Mouse (Mus musculus): ENCODE measurements at regions not wholly inside any gene's neighbourhood (a gene's known extent, or its start where the extent isn't known, plus 50 kb on each side); places are given as distances from the start of the nearest gene placed in this dataset.

DNA sequence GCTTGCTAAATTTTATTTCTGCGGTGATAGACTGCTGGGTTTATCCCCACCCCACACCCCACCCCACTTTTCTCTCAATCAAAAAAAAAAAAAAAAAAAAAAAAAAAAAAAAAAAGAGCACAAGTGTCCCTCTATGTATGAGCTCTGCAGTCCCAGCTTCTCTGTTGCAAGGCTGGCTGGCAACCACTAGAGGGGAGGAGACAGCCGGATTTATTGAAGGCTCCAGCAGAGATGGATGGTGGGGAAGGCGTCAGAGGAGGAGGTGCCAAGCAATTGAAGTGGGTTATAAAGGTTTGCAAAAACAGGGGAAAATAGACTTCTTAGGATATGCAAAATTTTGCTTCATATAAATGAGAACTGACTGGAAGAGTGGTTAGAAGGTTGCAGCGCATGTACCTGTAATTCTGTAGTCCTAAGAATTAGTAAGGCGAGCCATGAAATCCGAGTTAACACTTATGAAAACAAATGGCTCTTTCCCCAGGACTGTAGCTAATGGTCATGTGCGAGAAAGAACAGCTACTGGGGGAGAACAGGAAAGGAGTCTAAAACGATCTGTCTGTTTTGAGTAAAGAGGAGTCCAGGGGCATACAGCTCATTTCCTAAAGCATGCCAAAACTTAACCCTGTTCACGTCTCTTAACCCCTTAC is 885.1 kb upstream of the Pou3f3 start:
- 15% methylated on average over 9 of the region's 9 CpGs for WGBS
- peak; percentile 76 for ATAC-seq (replicated peaks; ENCODE audit: low FRiP score)

DNA sequence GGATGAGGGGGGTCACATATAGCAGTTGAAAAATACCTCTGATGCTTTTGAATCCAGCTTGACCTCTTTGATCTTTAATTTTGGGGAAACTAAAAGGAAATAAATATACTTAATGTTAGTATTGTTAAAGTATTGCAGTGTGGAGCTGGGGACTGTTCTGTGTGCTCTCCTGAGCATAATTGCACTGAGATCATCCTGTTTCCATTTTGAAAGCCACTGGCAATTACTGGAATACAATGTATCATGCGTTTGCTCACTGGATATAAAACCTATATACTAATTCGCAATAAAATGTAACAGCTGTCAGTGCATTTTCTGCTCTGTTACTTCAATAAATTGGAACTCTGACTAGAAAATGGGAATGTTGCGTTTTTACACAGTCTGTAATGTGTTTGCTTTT is 884.4 kb upstream of the Pou3f3 start:
- Histone ChIP-seq H3K4me2 (ENCODE audit: low read depth, low read length, severe bottlenecking) (no peak overlapping the region), H3K4me1 (replicated peaks; ENCODE audit: control insufficient read depth, insufficient read depth, low read length) (peaks cover 9% of the 10 kb centered on the region; the same call in 1 of the 2 replicates), H3K4me3 (ENCODE audit: low read depth, low read length) (no peak overlapping the region), H3K27me3 (ENCODE audit: control insufficient read depth, insufficient read depth, low read length) (no peaks in the 10 kb centered on the region), H3K36me3 (ENCODE audit: control insufficient read depth, insufficient read depth, low read length) (no peaks in the 10 kb centered on the region), H3K27ac (ENCODE audit: low read depth, low read length) (peak overlapping the region; percentile 74; the same call in 1 of the 2 replicates), H3K9me3 (ENCODE audit: control insufficient read depth, low read length) (no peaks in the 10 kb centered on the region), H3K9ac (ENCODE audit: low read length) (no peak overlapping the region)
- WGBS: 63% methylated on average over 3 of the region's 3 CpGs
- DNase-seq (ENCODE audit: low spot score) (no peak), ATAC-seq (replicated peaks; ENCODE audit: low FRiP score) (no peak)

More for the DNA sequence above, 885.1 kb upstream of the Pou3f3 start:
- H3K36me3 ChIP-seq (ENCODE audit: control insufficient read depth, insufficient read depth, low read length): no peaks in the 10 kb centered on the region
- no peaks in the 10 kb centered on the region for H3K27me3 ChIP-seq (ENCODE audit: control insufficient read depth, insufficient read depth, low read length)
- peak overlapping the region; percentile 74; the same call in 1 of the 2 replicates for H3K27ac ChIP-seq (ENCODE audit: low read depth, low read length)
- peak overlapping the region; percentile 33; the same call in 1 of the 2 replicates for H3K4me2 ChIP-seq (ENCODE audit: low read depth, low read length, severe bottlenecking)
- H3K9ac ChIP-seq (ENCODE audit: low read length): 0 out of 2 replicates have a peak overlapping the region, but pooled peaks have one; percentile 33
- no peak overlapping the region for H3K4me3 ChIP-seq (ENCODE audit: low read depth, low read length)
- H3K4me1 ChIP-seq (replicated peaks; ENCODE audit: control insufficient read depth, insufficient read depth, low read length): peaks cover 9% of the 10 kb centered on the region; the same call in 1 of the 2 replicates
- H3K9me3 ChIP-seq (ENCODE audit: control insufficient read depth, low read length): no peaks in the 10 kb centered on the region
- peak; percentile 81 for DNase-seq (ENCODE audit: low spot score)

GRCm38 (mm10) chr1:41812071-41812470 is 883.5 kb upstream of the Pou3f3 start:
- DNase-seq (ENCODE audit: low spot score) (no peak), ATAC-seq (replicated peaks; ENCODE audit: low FRiP score) (no peak)
- Histone ChIP-seq H3K4me2 (ENCODE audit: low read depth, low read length, severe bottlenecking) (no peak overlapping the region), H3K36me3 (ENCODE audit: control insufficient read depth, insufficient read depth, low read length) (no peaks in the 10 kb centered on the region), H3K9me3 (ENCODE audit: control insufficient read depth, low read length) (no peaks in the 10 kb centered on the region), H3K27ac (ENCODE audit: low read depth, low read length) (peak overlapping the region; percentile 8; the same call in 1 of the 2 replicates), H3K4me1 (replicated peaks; ENCODE audit: control insufficient read depth, insufficient read depth, low read length) (peaks cover 9% of the 10 kb centered on the region; the same call in 1 of the 2 replicates), H3K4me3 (ENCODE audit: low read depth, low read length) (no peak overlapping the region), H3K27me3 (ENCODE audit: control insufficient read depth, insufficient read depth, low read length) (no peaks in the 10 kb centered on the region), H3K9ac (ENCODE audit: low read length) (no peak overlapping the region)
- WGBS: 43% methylated on average over 7 of the region's 7 CpGs

GRCm38 (mm10) chr1:41814032-41815005 is 881.2 kb upstream of the Pou3f3 start:
- H3K4me1 ChIP-seq (replicated peaks; ENCODE audit: control insufficient read depth, insufficient read depth, low read length): peaks cover 9% of the 10 kb centered on the region; the same call in 1 of the 2 replicates
- H3K9ac ChIP-seq (ENCODE audit: low read length): no peak overlapping the region
- WGBS: 13% methylated on average over 10 of the region's 10 CpGs
- H3K4me3 ChIP-seq (ENCODE audit: low read depth, low read length): no peak overlapping the region
- no peak overlapping the region for H3K4me2 ChIP-seq (ENCODE audit: low read depth, low read length, severe bottlenecking)
- ATAC-seq (replicated peaks; ENCODE audit: low FRiP score) (peak; percentile 92), DNase-seq (ENCODE audit: low spot score) (peak; percentile 78)
- no peaks in the 10 kb centered on the region for H3K27me3 ChIP-seq (ENCODE audit: control insufficient read depth, insufficient read depth, low read length)
- peak overlapping the region; percentile 73 for H3K27ac ChIP-seq (ENCODE audit: low read depth, low read length)
- H3K9me3 ChIP-seq (ENCODE audit: control insufficient read depth, low read length): no peaks in the 10 kb centered on the region
- no peaks in the 10 kb centered on the region for H3K36me3 ChIP-seq (ENCODE audit: control insufficient read depth, insufficient read depth, low read length)

DNA sequence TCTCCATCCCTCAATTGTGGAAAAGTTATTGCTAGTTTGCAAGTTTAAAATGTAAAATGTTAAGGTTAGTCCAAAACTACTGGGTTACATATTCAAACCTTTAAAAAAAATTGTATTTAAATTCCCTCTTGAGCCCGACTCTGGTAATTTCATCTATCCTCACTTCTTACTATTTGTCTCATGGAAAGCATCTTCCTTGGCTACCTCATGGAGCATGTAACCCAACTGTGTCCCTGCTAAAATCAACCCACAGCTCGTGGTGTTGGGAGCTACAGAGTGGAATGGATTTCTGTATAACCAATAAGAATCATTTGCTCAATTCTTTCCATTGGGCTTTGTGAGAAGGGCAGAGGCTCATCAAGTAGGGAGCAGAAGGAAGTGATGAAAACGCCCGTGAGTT is 880.5 kb upstream of the Pou3f3 start:
- H3K9me3 ChIP-seq (ENCODE audit: control insufficient read depth, low read length): no peaks in the 10 kb centered on the region
- no peak overlapping the region for H3K4me3 ChIP-seq (ENCODE audit: low read depth, low read length)
- no peaks in the 10 kb centered on the region for H3K36me3 ChIP-seq (ENCODE audit: control insufficient read depth, insufficient read depth, low read length)
- ATAC-seq (replicated peaks; ENCODE audit: low FRiP score) (no peak), DNase-seq (ENCODE audit: low spot score) (no peak)
- H3K4me2 ChIP-seq (ENCODE audit: low read depth, low read length, severe bottlenecking): no peak overlapping the region
- 47% methylated on average over 4 of the region's 4 CpGs for WGBS
- no peak overlapping the region for H3K9ac ChIP-seq (ENCODE audit: low read length)
- H3K27me3 ChIP-seq (ENCODE audit: control insufficient read depth, insufficient read depth, low read length): no peaks in the 10 kb centered on the region
- H3K27ac ChIP-seq (ENCODE audit: low read depth, low read length): peak overlapping the region; percentile 73
- H3K4me1 ChIP-seq (replicated peaks; ENCODE audit: control insufficient read depth, insufficient read depth, low read length): peaks cover 5% of the 10 kb centered on the region; the same call in 1 of the 2 replicates

GRCm38 (mm10) chr1:41822742-41823141 is 872.8 kb upstream of the Pou3f3 start:
- no peak for DNase-seq (ENCODE audit: low spot score)
- no peaks in the 10 kb centered on the region for H3K36me3 ChIP-seq (ENCODE audit: control insufficient read depth, insufficient read depth, low read length)
- H3K9ac ChIP-seq (ENCODE audit: low read length): no peak overlapping the region
- 83% methylated on average over 5 of the region's 5 CpGs for WGBS
- H3K9me3 ChIP-seq (ENCODE audit: control insufficient read depth, low read length): no peaks in the 10 kb centered on the region
- H3K27me3 ChIP-seq (ENCODE audit: control insufficient read depth, insufficient read depth, low read length): no peaks in the 10 kb centered on the region
- no peak overlapping the region for H3K4me2 ChIP-seq (ENCODE audit: low read depth, low read length, severe bottlenecking)
- H3K4me1 ChIP-seq (replicated peaks; ENCODE audit: control insufficient read depth, insufficient read depth, low read length): no peaks in the 10 kb centered on the region
- no peak overlapping the region for H3K4me3 ChIP-seq (ENCODE audit: low read depth, low read length)
- H3K27ac ChIP-seq (ENCODE audit: low read depth, low read length): no peak overlapping the region
- ATAC-seq (replicated peaks; ENCODE audit: low FRiP score): no peak

- no peaks in the 10 kb centered on the region for H3K9me3 ChIP-seq (ENCODE audit: control insufficient read depth, low read length)
- H3K27me3 ChIP-seq (ENCODE audit: control insufficient read depth, insufficient read depth, low read length): no peaks in the 10 kb centered on the region
- WGBS: 80% methylated on average over 4 of the region's 4 CpGs
- H3K4me3 ChIP-seq (ENCODE audit: low read depth, low read length): no peak overlapping the region
- DNase-seq (ENCODE audit: low spot score) (no peak), ATAC-seq (replicated peaks; ENCODE audit: low FRiP score) (no peak)
- H3K36me3 ChIP-seq (ENCODE audit: control insufficient read depth, insufficient read depth, low read length): no peaks in the 10 kb centered on the region
- H3K9ac ChIP-seq (ENCODE audit: low read length): no peak overlapping the region
- H3K27ac ChIP-seq (ENCODE audit: low read depth, low read length): no peak overlapping the region
- no peaks in the 10 kb centered on the region for H3K4me1 ChIP-seq (replicated peaks; ENCODE audit: control insufficient read depth, insufficient read depth, low read length)
- no peak overlapping the region for H3K4me2 ChIP-seq (ENCODE audit: low read depth, low read length, severe bottlenecking)
Measured at GRCm38 (mm10) chr1:41825223-41825622, 870.3 kb upstream of the Pou3f3 start.

GRCm38 (mm10) chr1:41831641-41832040 is 863.9 kb upstream of the Pou3f3 start:
- no peak overlapping the region for H3K4me3 ChIP-seq (ENCODE audit: low read depth, low read length)
- DNase-seq (ENCODE audit: low spot score): no peak
- ATAC-seq (replicated peaks; ENCODE audit: low FRiP score): no peak
- 80% methylated on average over 2 of the region's 2 CpGs for WGBS
- H3K4me1 ChIP-seq (replicated peaks; ENCODE audit: control insufficient read depth, insufficient read depth, low read length): no peaks in the 10 kb centered on the region
- no peaks in the 10 kb centered on the region for H3K36me3 ChIP-seq (ENCODE audit: control insufficient read depth, insufficient read depth, low read length)
- no peaks in the 10 kb centered on the region for H3K27me3 ChIP-seq (ENCODE audit: control insufficient read depth, insufficient read depth, low read length)
- H3K9ac ChIP-seq (ENCODE audit: low read length): no peak overlapping the region
- H3K4me2 ChIP-seq (ENCODE audit: low read depth, low read length, severe bottlenecking): no peak overlapping the region
- no peaks in the 10 kb centered on the region for H3K9me3 ChIP-seq (ENCODE audit: control insufficient read depth, low read length)
- no peak overlapping the region for H3K27ac ChIP-seq (ENCODE audit: low read depth, low read length)
